Mouse (Mus musculus) neural tube, embryonic 15.5 days (tissue): Measurements from ENCODE around the gene Gtf2a1l. TPM values are rescaled to one million over a fixed set of nuclear protein-coding genes. Genes with fewer than 3 reads are reported as not detected.

ENCODE experiments used
- ATAC-seq: fragments of 200-750 bp; cut with Nextera tagmentation; 2 replicates; pipeline ENCODE4 v1.8.0; 2017; ENCODE audit warnings: mild to moderate bottlenecking, moderate TSS enrichment, moderate library complexity; ENCODE audit not compliant: low FRiP score
- H3K27ac ChIP-seq: fragments of 300-500 bp; sonication (generic); replicated peaks from 2 replicates; pipeline ENCODE4 v1.5.1; 2015; ENCODE audit warnings: mild to moderate bottlenecking, inconsistent platforms
- H3K27me3 ChIP-seq: fragments of 300-500 bp; sonication (generic); replicated peaks from 2 replicates; pipeline ENCODE4 v1.6.1; 2015; ENCODE audit warnings: inconsistent platforms
- H3K36me3 ChIP-seq: fragments of 300-500 bp; sonication (generic); 2 replicates; pipeline ENCODE4 v1.6.1; 2015; ENCODE audit warnings: inconsistent platforms
- H3K4me1 ChIP-seq: fragments of 300-500 bp; sonication (generic); 2 replicates; pipeline ENCODE4 v1.6.1; 2015; ENCODE audit warnings: inconsistent platforms
- H3K4me2 ChIP-seq: fragments of 300-500 bp; sonication (generic); 2 replicates; pipeline ENCODE4 v1.6.1; 2015; ENCODE audit warnings: inconsistent platforms, mild to moderate bottlenecking, moderate library complexity
- H3K4me3 ChIP-seq: fragments of 300-500 bp; sonication (generic); replicated peaks from 2 replicates; pipeline ENCODE4 v1.5.1; 2015; ENCODE audit warnings: mild to moderate bottlenecking, inconsistent platforms
- H3K9ac ChIP-seq: fragments of 300-500 bp; sonication (generic); replicated peaks from 2 replicates; pipeline ENCODE4 v1.6.1; 2015; ENCODE audit warnings: mild to moderate bottlenecking, inconsistent platforms
- H3K9me3 ChIP-seq: fragments of 300-500 bp; sonication (generic); replicated peaks from 2 replicates; pipeline ENCODE4 v1.6.1; 2016; ENCODE audit warnings: inconsistent platforms
- WGBS: fragments of 180-500 bp; shearing (Covaris S2); methylation state at CpG from one replicate; pipeline ENCODE4 v1.1.7; 2015; ENCODE audit warnings: mixed read lengths; 5-methylcytosine and 5-hydroxymethylcytosine counted together
- polyA plus RNA-seq: library from polyadenylated mRNA; unstranded; fragments of >200 nt; fragmentation: Nextera tagmentation; extraction: Ambion mirVana; gene quantifications from 2 replicates; pipeline ENCODE4 v1.2.1, GENCODE M21; 2015

Gtf2a1l gene
- polyA plus RNA-seq, 1 experiment from 2014 or later: 0.35 TPM

DNA sequence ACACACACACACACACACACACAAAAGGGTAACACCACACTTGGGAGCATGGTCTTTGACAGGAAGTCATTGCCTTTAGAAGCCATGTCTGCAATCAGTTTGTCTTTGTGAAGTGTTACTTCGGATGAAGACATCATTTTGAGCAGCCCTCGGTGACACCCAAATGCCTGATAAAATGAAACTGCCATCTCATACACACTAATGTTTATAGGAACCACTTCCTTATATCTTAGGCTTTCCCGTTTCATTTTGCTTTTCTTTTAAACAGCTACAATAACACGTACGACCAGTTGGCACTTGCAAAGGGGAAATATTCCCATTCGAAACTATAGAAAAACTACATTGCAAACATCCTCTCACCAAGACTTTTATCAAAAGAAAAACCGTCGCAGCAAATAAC, 81.2 kb downstream of the Gtf2a1l start:
- Histone ChIP-seq H3K4me1 (peaks cover 32% of the 10 kb centered on the region), H3K4me3 (no peak overlapping the region), H3K27ac (no peak overlapping the region), H3K27me3 (no peaks in the 10 kb centered on the region), H3K4me2 (no peak overlapping the region), H3K36me3 (no peaks in the 10 kb centered on the region), H3K9me3 (no peaks in the 10 kb centered on the region), H3K9ac (no peak overlapping the region)
- 55% methylated on average over 8 of the region's 8 CpGs for WGBS
- no peak for ATAC-seq

DNA sequence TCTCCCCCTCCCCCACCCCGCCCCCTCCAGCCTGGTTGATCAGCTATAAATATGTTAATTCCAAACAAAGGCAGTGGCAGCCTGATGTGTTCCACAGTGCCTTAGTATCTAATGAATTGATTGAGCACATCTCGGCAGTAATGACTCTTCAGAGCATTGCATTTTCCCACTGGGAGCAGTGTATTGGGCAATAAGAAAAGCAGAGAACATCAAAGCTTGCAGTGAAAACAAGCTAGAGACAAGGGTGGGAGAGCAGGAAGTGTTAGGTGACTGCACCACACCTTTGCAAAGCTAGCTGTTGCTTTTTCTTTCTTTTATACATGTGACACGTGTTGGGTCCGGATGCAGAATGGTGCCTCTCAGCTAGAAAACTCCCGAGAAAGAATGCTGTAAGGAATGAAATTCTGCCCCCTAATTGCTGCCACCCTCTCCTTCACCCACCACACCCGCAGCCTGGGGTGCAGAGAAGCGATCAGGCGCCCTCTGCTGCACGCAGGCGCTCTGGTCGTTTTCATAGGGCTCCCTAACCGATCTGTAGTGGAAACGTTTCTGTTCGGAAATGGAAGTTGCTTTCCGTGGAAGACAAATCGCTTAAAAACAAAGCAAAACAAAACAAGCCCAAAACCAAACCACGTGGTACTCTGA, 84.5 kb downstream of the Gtf2a1l start:
- Histone ChIP-seq H3K27me3 (no peaks in the 10 kb centered on the region), H3K9me3 (no peaks in the 10 kb centered on the region), H3K4me3 (no peak overlapping the region), H3K36me3 (no peaks in the 10 kb centered on the region), H3K4me1 (peaks cover 44% of the 10 kb centered on the region), H3K27ac (peak overlapping the region; percentile 70), H3K9ac (0 out of 2 replicates have a peak overlapping the region, but pooled peaks have one; percentile 17), H3K4me2 (peak overlapping the region; percentile 40)
- ATAC-seq: peak; percentile 85
- WGBS: 3% methylated on average over 17 of the region's 17 CpGs

DNA sequence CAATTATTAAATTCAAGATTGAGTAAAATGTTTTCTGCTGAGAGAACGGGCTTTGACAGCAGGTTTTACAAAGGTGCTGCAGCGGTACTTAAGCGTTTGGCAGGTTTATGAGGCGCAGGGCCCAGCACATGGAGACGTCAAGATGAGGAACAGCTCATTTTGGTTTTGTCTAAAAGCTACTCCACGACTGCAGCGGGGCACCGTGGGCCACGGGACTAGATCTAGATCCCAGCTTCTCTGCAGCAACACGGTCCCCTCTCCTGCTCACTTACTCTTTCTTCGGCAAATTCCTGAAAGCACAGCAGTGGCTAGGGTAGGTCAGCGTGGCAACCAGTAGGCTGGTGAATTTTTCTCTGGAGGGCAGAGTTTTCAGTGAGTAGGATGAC, 85.0 kb downstream of the Gtf2a1l start:
- 19% methylated on average over 12 of the region's 12 CpGs for WGBS
- peak; percentile 14 for ATAC-seq
- peak overlapping the region; percentile 70 for H3K27ac ChIP-seq

DNA sequence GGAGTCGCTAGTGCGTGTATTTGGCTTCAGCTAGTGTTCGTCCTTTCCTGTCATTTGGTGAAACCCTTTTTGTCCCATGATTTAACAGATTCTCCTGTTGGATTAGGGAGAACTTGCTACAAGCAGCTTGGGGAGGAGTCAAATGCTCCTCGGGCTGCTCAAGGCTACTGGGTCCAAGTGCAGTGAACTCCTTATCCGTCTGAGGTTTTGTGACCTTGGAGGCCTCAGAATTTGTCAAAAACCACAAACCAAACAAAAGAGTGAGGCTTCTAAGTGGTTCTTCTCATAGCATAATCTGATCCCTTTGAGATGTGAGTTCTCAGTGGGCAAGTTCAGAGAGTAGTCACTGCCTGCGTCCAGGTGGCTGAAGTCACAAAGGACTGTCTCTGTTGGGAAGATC, 87.3 kb downstream of the Gtf2a1l start:
- no peaks in the 10 kb centered on the region for H3K27me3 ChIP-seq
- peaks cover 44% of the 10 kb centered on the region for H3K4me1 ChIP-seq
- no peak overlapping the region for H3K9ac ChIP-seq
- H3K36me3 ChIP-seq: no peaks in the 10 kb centered on the region
- no peaks in the 10 kb centered on the region for H3K9me3 ChIP-seq
- no peak for ATAC-seq
- 79% methylated on average over 6 of the region's 6 CpGs for WGBS
- no peak overlapping the region for H3K4me3 ChIP-seq
- no peak overlapping the region for H3K27ac ChIP-seq
- no peak overlapping the region for H3K4me2 ChIP-seq

More for the DNA sequence above, 85.0 kb downstream of the Gtf2a1l start:
- H3K4me3 ChIP-seq: no peak overlapping the region
- peaks cover 49% of the 10 kb centered on the region for H3K4me1 ChIP-seq
- peak overlapping the region; percentile 17; the same call in 1 of the 2 replicates for H3K9ac ChIP-seq
- peak overlapping the region; percentile 40 for H3K4me2 ChIP-seq
- no peaks in the 10 kb centered on the region for H3K9me3 ChIP-seq
- no peaks in the 10 kb centered on the region for H3K27me3 ChIP-seq
- H3K36me3 ChIP-seq: no peaks in the 10 kb centered on the region

DNA sequence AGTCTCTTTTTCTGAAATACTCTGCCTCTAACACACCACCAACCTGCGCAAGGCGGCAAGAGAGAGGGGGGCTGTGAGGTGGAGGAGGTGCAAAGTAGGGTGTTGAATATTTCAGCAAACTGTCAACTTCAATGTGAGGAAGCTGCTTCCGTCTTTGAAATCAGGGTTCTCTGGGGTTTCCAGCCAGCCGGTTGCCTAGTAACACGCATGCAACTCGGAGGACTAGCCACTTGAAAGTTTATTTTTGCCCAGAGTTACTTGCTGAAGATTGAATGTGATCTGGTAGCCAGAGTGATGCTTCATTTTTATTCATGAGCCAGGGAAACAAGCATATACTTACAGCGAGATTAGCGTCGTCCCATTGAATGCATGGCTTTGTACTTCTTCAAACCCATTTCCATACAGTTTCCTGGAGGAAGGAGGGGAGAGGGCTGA, 89.6 kb downstream of the Gtf2a1l start:
- H3K4me3 ChIP-seq: no peak overlapping the region
- H3K4me2 ChIP-seq: peak overlapping the region; percentile 15; the same call in 1 of the 2 replicates
- peak; percentile 32; the same call in 1 of the 2 replicates for ATAC-seq
- no peaks in the 10 kb centered on the region for H3K27me3 ChIP-seq
- H3K9me3 ChIP-seq: no peaks in the 10 kb centered on the region
- H3K9ac ChIP-seq: no peak overlapping the region
- H3K36me3 ChIP-seq: no peaks in the 10 kb centered on the region
- H3K27ac ChIP-seq: peak overlapping the region; percentile 48; the same call in 1 of the 2 replicates
- peaks cover 35% of the 10 kb centered on the region for H3K4me1 ChIP-seq
- 11% methylated on average over 9 of the region's 9 CpGs for WGBS

DNA sequence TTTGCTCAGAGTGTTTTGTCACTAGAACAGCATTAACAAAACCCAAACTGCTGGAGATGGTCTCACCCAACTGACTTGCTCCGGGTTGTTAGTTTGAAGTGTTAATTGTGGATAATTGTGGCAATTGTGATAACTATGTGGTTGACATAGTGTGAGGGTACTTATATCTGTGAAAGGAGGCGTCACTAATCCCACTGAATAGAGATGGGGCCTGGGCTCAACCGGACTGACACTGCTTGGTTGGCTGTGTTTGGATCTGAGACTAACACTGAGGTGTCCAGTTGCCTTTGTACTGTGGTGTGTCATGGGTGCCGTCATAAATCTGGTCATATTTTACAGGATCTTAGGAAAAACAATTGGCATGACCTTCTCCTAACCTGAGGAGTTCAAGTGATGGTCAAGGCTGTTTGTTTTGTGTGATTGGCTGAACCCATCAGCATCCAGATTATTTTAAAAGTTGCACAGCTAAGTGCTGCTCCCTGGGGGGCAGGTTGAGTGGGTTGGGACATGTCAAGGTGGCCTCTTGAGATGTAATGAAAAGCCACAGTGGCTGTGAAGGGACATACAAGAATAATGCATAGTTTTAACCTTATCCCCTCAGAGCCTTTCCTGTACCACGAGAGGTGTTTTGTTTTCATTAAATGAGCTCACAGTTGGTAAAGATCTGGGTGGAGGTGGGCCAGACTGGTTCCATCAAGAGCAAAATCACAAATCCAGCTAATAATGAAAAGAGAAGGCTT, 95.1 kb downstream of the Gtf2a1l start:
- Histone ChIP-seq H3K4me3 (no peak overlapping the region), H3K4me1 (peaks cover 6% of the 10 kb centered on the region), H3K27me3 (no peaks in the 10 kb centered on the region), H3K36me3 (no peaks in the 10 kb centered on the region), H3K27ac (no peak overlapping the region), H3K9ac (no peak overlapping the region), H3K4me2 (no peak overlapping the region), H3K9me3 (no peaks in the 10 kb centered on the region)
- WGBS: 18% methylated on average over 5 of the region's 5 CpGs
- ATAC-seq: peak; percentile 43

DNA sequence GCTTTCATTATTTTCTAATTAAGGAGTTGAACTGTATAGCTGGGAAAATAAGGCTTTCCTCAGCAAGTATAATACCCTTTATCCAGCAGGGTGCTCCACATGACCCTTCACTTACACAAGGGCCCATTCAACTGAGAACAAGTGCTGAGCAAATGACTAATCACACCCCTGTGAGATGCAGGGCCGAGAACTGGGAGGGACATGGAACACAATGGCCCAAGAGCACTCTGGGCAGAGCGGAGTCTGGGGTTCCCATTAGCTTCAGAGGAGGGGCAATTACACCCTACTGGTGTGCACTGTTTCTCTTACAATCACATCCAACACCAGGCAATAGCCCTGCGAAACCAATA, 95.7 kb downstream of the Gtf2a1l start:
- Histone ChIP-seq H3K9me3 (no peaks in the 10 kb centered on the region), H3K4me3 (no peak overlapping the region), H3K36me3 (no peaks in the 10 kb centered on the region), H3K27ac (no peak overlapping the region), H3K4me1 (peaks cover 4% of the 10 kb centered on the region; the same call in 1 of the 2 replicates), H3K9ac (no peak overlapping the region), H3K4me2 (no peak overlapping the region), H3K27me3 (no peaks in the 10 kb centered on the region)
- ATAC-seq: peak; percentile 76
- WGBS: 33% methylated on average over 3 of the region's 3 CpGs

Other genes starting within 250 kb of the Gtf2a1l start
- gene Foxn2, start 227.9 kb upstream of the Gtf2a1l start, polyA plus RNA-seq: 8.4 and 9.6 TPM in 2 replicates
- gene Ppp1r21, start 138.5 kb upstream of the Gtf2a1l start, polyA plus RNA-seq: 40.0 and 43.4 TPM in 2 replicates
- 1.0 and 2.6 TPM in 2 replicates for gene Ston1, start 71.0 kb upstream of the Gtf2a1l start, polyA plus RNA-seq
- 1.1 and 1.5 TPM in 2 replicates for gene Lhcgr, start 123.3 kb downstream of the Gtf2a1l start, polyA plus RNA-seq